Mouse (Mus musculus) olfactory bulb, adult 2 months (tissue): ENCODE results near the gene Tex36.

Experiments used
- CTCF ChIP-seq: fragments of 200-500 bp; IDR thresholded peaks from 2 replicates; pipeline ENCODE4 v1.5.1; 2012; ENCODE audit warnings: low read depth, mild to moderate bottlenecking, low read length, moderate library complexity; ENCODE audit not compliant: insufficient read depth
- POLR2A ChIP-seq: fragments of 200-500 bp; IDR thresholded peaks from 2 replicates; pipeline ENCODE4 v1.6.1; 2012; ENCODE audit warnings: mild to moderate bottlenecking, low read depth, low read length, moderate library complexity; ENCODE audit not compliant: insufficient read depth

GRCm38 (mm10) chr7:133600558-133600957, 1.4 kb downstream of the Tex36 start:
- TF ChIP-seq CTCF, result no peak
- TF ChIP-seq POLR2A, result no peak
